Mouse (Mus musculus): ENCODE measurements around the gene Ddb2. TPM values are rescaled to one million over a fixed set of nuclear protein-coding genes. Genes with fewer than 3 reads are reported as not detected.

Ddb2 gene
- polyA plus RNA-seq (2014; fragmentation: Nextera tagmentation; extraction: Ambion mirVana), result 12.9 and 13.5 TPM in 2 replicates

- no peaks in the 10 kb centered on the region for H3K36me3 ChIP-seq (ENCODE audit: control insufficient read depth, insufficient read depth, low read length)
- WGBS, result under 1% methylated on average over 48 of the region's 48 CpGs
- peak within 1 kb of the TSS; percentile 56 for H3K9ac ChIP-seq (replicated peaks; ENCODE audit: low read depth, low read length)
- peak; percentile 98 for ATAC-seq (ENCODE audit: low read depth)
- H3K4me3 ChIP-seq (ENCODE audit: low read depth, low read length), result peak within 1 kb of the TSS; percentile 54
- no peaks in the 10 kb centered on the region for H3K4me1 ChIP-seq (ENCODE audit: control insufficient read depth, insufficient read depth, low read length)
- peak within 1 kb of the TSS; percentile 76 for H3K4me2 ChIP-seq (ENCODE audit: low read depth, low read length)
- no peaks in the 10 kb centered on the region for H3K27me3 ChIP-seq (ENCODE audit: control insufficient read depth, insufficient read depth, low read length)
- H3K27ac ChIP-seq (ENCODE audit: low read depth, low read length), result peak within 1 kb of the TSS; percentile 76
- no peaks in the 10 kb centered on the region for H3K9me3 ChIP-seq (ENCODE audit: control insufficient read depth, low read length)
These were observed at the start of gene Ddb2 for GRCm38 (mm10) chr2:91236601-91237510. Gene Ddb2, minus strand, starts transcription at chr2:91236982.

DNA sequence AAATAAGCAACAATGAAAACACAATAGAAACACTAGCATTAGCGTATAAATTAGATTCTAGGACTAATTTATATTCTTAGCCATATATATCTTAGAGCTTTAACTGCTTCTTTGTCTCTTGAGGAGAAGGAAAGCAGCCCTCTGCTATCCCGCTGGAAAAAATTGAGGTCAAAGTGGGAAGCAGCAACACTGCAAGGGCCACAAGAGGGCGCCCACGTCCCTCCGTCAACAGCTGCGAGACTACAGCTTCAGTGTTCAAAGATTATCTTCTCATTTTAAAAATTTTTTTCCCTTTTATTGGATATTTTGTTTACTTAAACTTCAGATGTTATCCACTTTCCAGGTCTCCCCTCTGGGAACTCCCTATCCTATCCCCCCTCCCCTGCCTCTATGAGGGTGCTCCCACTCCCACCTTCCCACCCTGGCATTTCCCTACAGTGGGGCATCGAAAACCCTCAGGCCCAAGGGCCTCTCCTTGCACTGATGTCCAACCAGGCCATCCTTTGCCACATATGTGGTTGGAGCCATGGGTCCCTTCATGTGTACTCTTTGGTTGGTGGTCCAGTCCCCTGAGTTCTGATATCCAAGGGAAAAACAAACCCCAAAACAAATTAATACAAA is 49.2 kb upstream of the Ddb2 start:
- H3K27ac ChIP-seq (ENCODE audit: low read depth, low read length), result no peak overlapping the region

GRCm38 (mm10) chr2:91284375-91285199 is 47.8 kb upstream of the Ddb2 start:
- H3K27ac ChIP-seq (ENCODE audit: low read depth, low read length), result no peak overlapping the region
- WGBS, result 47% methylated on average over 13 of the region's 13 CpGs
- peak; percentile 9; the same call in 1 of the 2 replicates for ATAC-seq (ENCODE audit: low read depth)

More for the DNA sequence above, 49.2 kb upstream of the Ddb2 start:
- H3K9me3 ChIP-seq (ENCODE audit: control insufficient read depth, low read length), result no peaks in the 10 kb centered on the region
- H3K9ac ChIP-seq (replicated peaks; ENCODE audit: low read depth, low read length), result no peak overlapping the region
- no peak for ATAC-seq (ENCODE audit: low read depth)
- H3K4me2 ChIP-seq (ENCODE audit: low read depth, low read length), result no peak overlapping the region
- H3K4me3 ChIP-seq (ENCODE audit: low read depth, low read length), result no peak overlapping the region
- 0 out of 2 replicates have a peak, but pooled peaks cover 4% of the 10 kb centered on the region for H3K4me1 ChIP-seq (ENCODE audit: control insufficient read depth, insufficient read depth, low read length)
- no peaks in the 10 kb centered on the region; the same call in 1 of the 2 replicates for H3K36me3 ChIP-seq (ENCODE audit: control insufficient read depth, insufficient read depth, low read length)
- WGBS, result 14% methylated on average over 7 of the region's 7 CpGs
- H3K27me3 ChIP-seq (ENCODE audit: control insufficient read depth, insufficient read depth, low read length), result no peaks in the 10 kb centered on the region

DNA sequence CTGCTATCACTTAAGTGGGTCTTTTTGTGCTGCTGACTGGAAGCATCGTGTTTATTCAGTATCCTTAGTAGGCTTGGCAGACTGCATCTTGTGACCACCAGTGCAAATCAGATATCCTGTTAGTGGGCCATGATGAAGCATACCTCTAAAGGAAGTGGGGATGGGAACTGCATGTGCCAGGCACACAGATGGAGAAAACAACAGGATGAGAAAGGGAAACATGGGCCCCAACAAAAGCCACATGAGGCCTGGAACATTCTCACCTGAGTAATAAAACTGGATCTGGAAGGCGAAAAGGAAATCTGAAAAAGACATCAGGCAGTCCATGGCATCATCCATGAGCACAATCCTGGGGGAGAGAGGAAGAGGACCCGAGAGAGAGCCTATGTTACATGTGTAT is 47.2 kb upstream of the Ddb2 start:
- Histone ChIP-seq H3K4me1 (ENCODE audit: control insufficient read depth, insufficient read depth, low read length) (0 out of 2 replicates have a peak, but pooled peaks cover 4% of the 10 kb centered on the region), H3K27me3 (ENCODE audit: control insufficient read depth, insufficient read depth, low read length) (no peaks in the 10 kb centered on the region), H3K4me3 (ENCODE audit: low read depth, low read length) (no peak overlapping the region), H3K27ac (ENCODE audit: low read depth, low read length) (no peak overlapping the region), H3K9ac (replicated peaks; ENCODE audit: low read depth, low read length) (no peak overlapping the region), H3K36me3 (ENCODE audit: control insufficient read depth, insufficient read depth, low read length) (no peaks in the 10 kb centered on the region; the same call in 1 of the 2 replicates), H3K4me2 (ENCODE audit: low read depth, low read length) (no peak overlapping the region), H3K9me3 (ENCODE audit: control insufficient read depth, low read length) (no peaks in the 10 kb centered on the region)
- ATAC-seq (ENCODE audit: low read depth), result no peak
- WGBS, result 95% methylated on average over 3 of the region's 3 CpGs

More at GRCm38 (mm10) chr2:91284375-91285199, 47.8 kb upstream of the Ddb2 start:
- Histone ChIP-seq H3K36me3 (ENCODE audit: control insufficient read depth, insufficient read depth, low read length) (no peaks in the 10 kb centered on the region; the same call in 1 of the 2 replicates), H3K4me1 (ENCODE audit: control insufficient read depth, insufficient read depth, low read length) (0 out of 2 replicates have a peak, but pooled peaks cover 4% of the 10 kb centered on the region), H3K4me2 (ENCODE audit: low read depth, low read length) (no peak overlapping the region), H3K4me3 (ENCODE audit: low read depth, low read length) (no peak overlapping the region), H3K9me3 (ENCODE audit: control insufficient read depth, low read length) (no peaks in the 10 kb centered on the region), H3K9ac (replicated peaks; ENCODE audit: low read depth, low read length) (no peak overlapping the region), H3K27me3 (ENCODE audit: control insufficient read depth, insufficient read depth, low read length) (no peaks in the 10 kb centered on the region)

GRCm38 (mm10) chr2:91281366-91281765 is 44.6 kb upstream of the Ddb2 start:
- WGBS, result 60% methylated on average over 5 of the region's 5 CpGs
- Histone ChIP-seq H3K4me2 (ENCODE audit: low read depth, low read length) (no peak overlapping the region), H3K4me3 (ENCODE audit: low read depth, low read length) (no peak overlapping the region), H3K36me3 (ENCODE audit: control insufficient read depth, insufficient read depth, low read length) (peaks cover 14% of the 10 kb centered on the region), H3K9me3 (ENCODE audit: control insufficient read depth, low read length) (no peaks in the 10 kb centered on the region), H3K4me1 (ENCODE audit: control insufficient read depth, insufficient read depth, low read length) (0 out of 2 replicates have a peak, but pooled peaks cover 4% of the 10 kb centered on the region), H3K27ac (ENCODE audit: low read depth, low read length) (no peak overlapping the region), H3K9ac (replicated peaks; ENCODE audit: low read depth, low read length) (no peak overlapping the region), H3K27me3 (ENCODE audit: control insufficient read depth, insufficient read depth, low read length) (no peaks in the 10 kb centered on the region)
- ATAC-seq (ENCODE audit: low read depth), result no peak

- H3K4me1 ChIP-seq (ENCODE audit: control insufficient read depth, insufficient read depth, low read length), result 0 out of 2 replicates have a peak, but pooled peaks cover 4% of the 10 kb centered on the region
- WGBS, result 59% methylated on average over 2 of the region's 2 CpGs
- ATAC-seq (ENCODE audit: low read depth), result no peak
- H3K9me3 ChIP-seq (ENCODE audit: control insufficient read depth, low read length), result no peaks in the 10 kb centered on the region
- H3K27me3 ChIP-seq (ENCODE audit: control insufficient read depth, insufficient read depth, low read length), result no peaks in the 10 kb centered on the region
- H3K4me3 ChIP-seq (ENCODE audit: low read depth, low read length), result no peak overlapping the region
- H3K36me3 ChIP-seq (ENCODE audit: control insufficient read depth, insufficient read depth, low read length), result peaks cover 26% of the 10 kb centered on the region
- no peak overlapping the region for H3K9ac ChIP-seq (replicated peaks; ENCODE audit: low read depth, low read length)
- no peak overlapping the region for H3K4me2 ChIP-seq (ENCODE audit: low read depth, low read length)
- H3K27ac ChIP-seq (ENCODE audit: low read depth, low read length), result no peak overlapping the region
These were observed 42.6 kb upstream of the Ddb2 start for GRCm38 (mm10) chr2:91279372-91279755.

DNA sequence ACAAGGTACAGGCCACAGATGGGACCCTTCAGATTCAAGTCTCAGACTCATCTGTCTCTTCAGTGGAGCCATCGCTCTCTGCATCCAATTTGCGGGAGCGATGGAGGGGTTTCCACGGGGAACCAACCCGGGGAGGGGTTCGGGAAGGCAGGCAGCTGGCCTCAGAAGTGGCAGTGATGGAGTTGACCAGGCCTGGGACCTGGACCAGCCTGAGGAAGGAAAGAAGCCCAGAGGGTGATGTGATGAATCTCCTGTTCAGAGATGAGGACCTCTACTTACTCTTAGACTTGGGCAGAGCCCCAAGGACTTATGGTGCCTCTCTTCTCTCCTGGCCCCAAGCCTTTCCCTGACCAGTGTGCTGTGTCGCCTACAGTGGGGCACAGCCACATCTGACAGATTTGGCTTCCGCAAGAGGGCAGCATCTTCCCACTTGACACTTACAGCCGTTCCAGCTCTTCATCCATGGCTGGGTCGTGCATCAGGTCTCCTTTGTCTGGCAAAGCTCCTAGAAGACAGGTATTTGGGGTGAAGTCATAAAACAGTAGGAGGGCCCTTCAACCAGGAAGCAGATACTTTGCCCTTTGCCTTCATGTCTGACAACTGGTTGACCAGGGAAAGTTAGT is 42.1 kb upstream of the Ddb2 start:
- 39% methylated on average over 10 of the region's 10 CpGs for WGBS
- H3K4me1 ChIP-seq (ENCODE audit: control insufficient read depth, insufficient read depth, low read length), result no peaks in the 10 kb centered on the region
- ATAC-seq (ENCODE audit: low read depth), result peak; percentile 78

DNA sequence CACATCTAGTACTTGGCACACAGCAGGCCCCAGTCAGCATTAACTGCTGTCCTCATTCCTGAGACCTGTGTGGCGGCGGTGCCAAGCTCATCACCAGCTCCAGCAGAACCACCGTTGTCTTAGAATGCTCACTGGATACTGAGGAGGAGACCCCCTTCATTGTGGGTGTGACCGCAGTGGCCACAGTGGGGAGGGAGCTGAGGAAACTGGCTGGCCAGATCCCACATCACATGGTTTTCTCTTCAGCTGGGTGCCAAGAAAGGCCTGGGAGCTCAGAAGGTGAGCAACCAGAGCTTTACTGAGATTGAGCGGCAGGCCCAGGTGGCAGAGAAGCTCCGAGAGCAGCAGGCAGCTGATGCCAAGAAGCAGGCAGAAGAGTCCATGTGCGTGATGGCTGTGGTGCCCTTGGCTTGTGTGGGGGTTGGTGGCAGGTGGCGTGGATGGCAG is 32.9 kb upstream of the Ddb2 start:
- no peaks in the 10 kb centered on the region for H3K4me1 ChIP-seq (ENCODE audit: control insufficient read depth, insufficient read depth, low read length)
- no peak overlapping the region for H3K4me3 ChIP-seq (ENCODE audit: low read depth, low read length)
- no peak overlapping the region for H3K27ac ChIP-seq (ENCODE audit: low read depth, low read length)
- H3K9ac ChIP-seq (replicated peaks; ENCODE audit: low read depth, low read length), result no peak overlapping the region
- whole genome bisulfite sequencing, result 97% methylated on average over 8 of the region's 8 CpGs
- H3K9me3 ChIP-seq (ENCODE audit: control insufficient read depth, low read length), result no peaks in the 10 kb centered on the region
- no peak for ATAC-seq (ENCODE audit: low read depth)
- no peak overlapping the region for H3K4me2 ChIP-seq (ENCODE audit: low read depth, low read length)
- no peaks in the 10 kb centered on the region for H3K27me3 ChIP-seq (ENCODE audit: control insufficient read depth, insufficient read depth, low read length)
- H3K36me3 ChIP-seq (ENCODE audit: control insufficient read depth, insufficient read depth, low read length), result peaks cover 58% of the 10 kb centered on the region

More for the DNA sequence above, 42.1 kb upstream of the Ddb2 start:
- Histone ChIP-seq H3K27ac (ENCODE audit: low read depth, low read length) (no peak overlapping the region), H3K9ac (replicated peaks; ENCODE audit: low read depth, low read length) (no peak overlapping the region), H3K4me3 (ENCODE audit: low read depth, low read length) (no peak overlapping the region), H3K4me2 (ENCODE audit: low read depth, low read length) (no peak overlapping the region), H3K36me3 (ENCODE audit: control insufficient read depth, insufficient read depth, low read length) (peaks cover 31% of the 10 kb centered on the region), H3K27me3 (ENCODE audit: control insufficient read depth, insufficient read depth, low read length) (no peaks in the 10 kb centered on the region), H3K9me3 (ENCODE audit: control insufficient read depth, low read length) (no peaks in the 10 kb centered on the region)
